Mouse (Mus musculus): ENCODE measurements around the gene Gm8281.
"Not testable (repeated sequence)": the region's sequence is repeated elsewhere in the genome, so short reads cannot be mapped to it uniquely, and the experiment has no call there.

Gene Gm8281

GRCm38 (mm10) chr14:5070611-5071490 lies at the start of gene Gm8281:
Gene Gm8281, plus strand, starts transcription at chr14:5071040.
- POLR2A ChIA-PET, CTCF ChIA-PET: not testable (repeated sequence)

DNA sequence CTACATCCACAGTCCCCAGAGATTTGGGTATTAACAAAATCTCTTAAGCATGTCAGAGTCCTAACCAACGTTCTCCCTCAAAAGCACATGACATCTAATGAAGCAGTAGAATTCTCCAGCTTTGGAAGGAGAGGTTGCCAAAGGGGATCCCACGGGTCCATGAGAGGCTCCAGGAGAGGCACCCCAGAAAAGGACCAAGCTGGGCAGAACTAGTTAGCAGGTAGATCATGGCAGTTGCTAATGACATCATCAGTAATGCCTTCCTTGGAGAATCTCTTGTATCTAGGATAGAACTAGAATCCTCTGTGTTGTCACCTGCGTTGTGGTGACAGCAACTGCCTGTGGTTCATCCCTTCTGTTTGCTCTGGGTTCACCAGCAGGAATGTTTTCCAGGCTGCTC lies 20.5 kb upstream of the Gm8281 start, which contains the start of gene 4930555G01Rik:
Gene 4930555G01Rik (plus strand): TSS at position 301 of the 400 bp plus-strand sequence.
- POLR2A ChIA-PET, CTCF ChIA-PET: not testable (repeated sequence)

DNA sequence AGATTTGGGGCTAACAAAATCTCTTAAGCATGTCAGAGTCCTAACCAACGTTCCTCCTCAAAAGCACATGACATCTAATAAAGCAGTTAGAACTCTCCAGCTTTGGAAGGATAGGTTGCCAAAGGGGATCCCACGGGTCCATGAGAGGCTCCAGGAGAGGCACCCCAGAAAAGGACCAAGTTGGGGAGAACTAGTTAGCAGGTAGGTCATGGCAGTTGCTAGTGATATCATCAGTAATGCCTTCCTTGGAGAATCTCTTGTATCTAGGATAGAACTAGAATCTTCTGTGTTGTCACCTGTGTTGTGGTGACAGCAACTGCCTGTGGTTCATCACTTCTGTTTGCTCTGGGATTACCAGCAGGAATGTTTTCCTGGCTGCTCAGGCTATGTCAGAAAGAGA lies 60.4 kb downstream of the Gm8281 start, which contains the start of gene Gm8279:
Gene Gm8279 (plus strand): TSS at position 301 of the 400 bp plus-strand sequence.
- CTCF ChIA-PET, POLR2A ChIA-PET: not testable (repeated sequence)

Measured in embryonic stem cell, embryonic (primary cell).